Mouse (Mus musculus): Measurements from ENCODE around the gene Por.

Por gene

GRCm38 (mm10) chr5:135772519-135772918 lies 102.7 kb downstream of the Por start:
- no peak for DNase-seq (ENCODE audit: low spot score)

- DNase-seq (ENCODE audit: low spot score), result no peak
Measured at GRCm38 (mm10) chr5:135776546-135776945, 106.7 kb downstream of the Por start.

- DNase-seq (ENCODE audit: low spot score), result no peak
Measured at GRCm38 (mm10) chr5:135777796-135778470, 108.1 kb downstream of the Por start, which contains the start of gene Styxl1. Gene Styxl1 (minus strand): TSS chr5:135778385.

GRCm38 (mm10) chr5:135778471-135779445 lies 108.9 kb downstream of the Por start, which contains the start of gene Mdh2:
Gene Mdh2 (plus strand): TSS chr5:135778480.
- peak; percentile 99 for DNase-seq (ENCODE audit: low spot score)

- DNase-seq (ENCODE audit: low spot score), result no peak
Measured at GRCm38 (mm10) chr5:135780331-135780730, 110.5 kb downstream of the Por start.

GRCm38 (mm10) chr5:135782901-135783300 lies 113.1 kb downstream of the Por start:
- DNase-seq (ENCODE audit: low spot score), result no peak
